Mouse (Mus musculus) limb, embryonic 10.5 days (tissue): Measurements from ENCODE around the gene Bod1l. TPM values are rescaled to one million over a fixed set of nuclear protein-coding genes. Genes with fewer than 3 reads are reported as not detected.

Experiments
- DNase-seq: peaks from one replicate; pipeline ENCODE4 v3.0.0-alpha.2; 2017; ENCODE audit warnings: low spot score
- H3K27ac ChIP-seq: fragments of 300-500 bp; sonication (generic); 2 replicates; pipeline ENCODE4 v1.5.1; 2016; ENCODE audit warnings: mild to moderate bottlenecking
- H3K27me3 ChIP-seq: fragments of 300-500 bp; sonication (generic); 2 replicates; pipeline ENCODE4 v1.6.1; 2016; ENCODE audit warnings: low read depth, mild to moderate bottlenecking; ENCODE audit not compliant: poor library complexity, severe bottlenecking
- H3K36me3 ChIP-seq: fragments of 300-500 bp; sonication (generic); 2 replicates; pipeline ENCODE4 v1.6.1; 2016; ENCODE audit warnings: mild to moderate bottlenecking, moderate library complexity
- H3K4me1 ChIP-seq: fragments of 300-500 bp; sonication (generic); 2 replicates; pipeline ENCODE4 v1.6.1; 2016
- H3K4me3 ChIP-seq: fragments of 300-500 bp; sonication (generic); 2 replicates; pipeline ENCODE4 v1.5.1; 2016; ENCODE audit warnings: mild to moderate bottlenecking, moderate library complexity
- H3K9me3 ChIP-seq: fragments of 300-500 bp; sonication (generic); replicated peaks from 2 replicates; pipeline ENCODE4 v1.6.1; 2016; ENCODE audit warnings: mild to moderate bottlenecking
- WGBS: fragments of 180-500 bp; shearing (Covaris S2); methylation state at CpG from one replicate; pipeline ENCODE4 v1.1.7; 2016; 5-methylcytosine and 5-hydroxymethylcytosine counted together
- polyA plus RNA-seq: library from polyadenylated mRNA; unstranded; fragments of >200 nt; fragmentation: Nextera tagmentation; extraction: Ambion mirVana; gene quantifications from 2 replicates; pipeline ENCODE4 v1.2.1, GENCODE M21; 2016

The Bod1l gene
- polyA plus RNA-seq, 1 experiment from 2014 or later, result 18.5 TPM

- H3K9me3 ChIP-seq, result no peaks in the 10 kb centered on the region
- no peaks in the 10 kb centered on the region for H3K4me1 ChIP-seq
- 90% methylated on average over 5 of the region's 5 CpGs for WGBS
- no peak overlapping the region for H3K4me3 ChIP-seq
- peaks cover 30% of the 10 kb centered on the region for H3K36me3 ChIP-seq
- no peak overlapping the region for H3K27ac ChIP-seq
- DNase-seq, result no peak
- H3K27me3 ChIP-seq, result no peaks in the 10 kb centered on the region
Measured at GRCm38 (mm10) chr5:41781890-41782289, 62.2 kb downstream of the Bod1l start.

DNA sequence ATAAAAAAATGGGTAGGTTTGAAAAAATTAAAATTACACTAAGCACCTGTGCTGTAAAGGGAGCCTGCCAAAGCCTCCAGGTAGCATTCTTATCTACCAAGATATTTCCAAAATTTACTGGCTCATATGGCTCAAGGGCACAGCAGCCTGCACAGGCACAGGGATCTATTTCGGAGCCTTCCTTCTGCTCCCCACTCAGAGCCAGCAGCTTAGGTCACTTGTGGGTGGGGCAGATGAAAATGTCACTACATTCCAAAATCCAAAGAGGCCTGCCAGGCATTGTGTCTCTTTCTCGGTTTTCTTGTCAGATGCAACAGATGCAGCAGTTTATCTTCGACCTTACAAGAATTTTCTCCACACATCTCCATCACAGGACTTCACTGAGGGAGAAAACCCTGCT, 64.1 kb downstream of the Bod1l start:
- Histone ChIP-seq H3K9me3 (no peaks in the 10 kb centered on the region), H3K27ac (no peak overlapping the region), H3K36me3 (peaks cover 11% of the 10 kb centered on the region), H3K4me1 (peaks cover 4% of the 10 kb centered on the region; the same call in 1 of the 2 replicates), H3K4me3 (no peak overlapping the region), H3K27me3 (no peaks in the 10 kb centered on the region)
- 79% methylated on average over 3 of the region's 3 CpGs for WGBS
- no peak for DNase-seq

DNA sequence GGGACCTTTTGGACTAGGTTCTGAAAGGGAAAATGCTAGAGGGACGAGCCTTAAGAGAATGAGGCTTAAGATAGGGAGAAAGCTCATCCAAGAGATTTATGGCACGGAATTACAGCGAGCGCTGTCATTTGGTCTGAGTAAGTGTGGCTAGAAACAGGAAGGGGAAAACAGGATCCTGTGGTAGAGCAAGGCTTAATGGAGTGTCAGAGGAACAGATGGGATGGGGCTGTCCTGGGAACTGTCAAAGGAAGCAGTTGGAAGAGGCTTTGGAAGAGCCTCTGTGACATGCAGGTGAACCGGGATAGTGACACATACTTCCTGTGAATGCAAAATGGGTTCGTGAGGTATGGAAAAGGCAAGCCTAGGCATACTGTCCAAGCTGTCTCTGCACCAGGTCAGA, 68.4 kb downstream of the Bod1l start:
- Histone ChIP-seq H3K4me1 (peaks cover 4% of the 10 kb centered on the region; the same call in 1 of the 2 replicates), H3K4me3 (no peak overlapping the region), H3K27me3 (no peaks in the 10 kb centered on the region; the same call in 1 of the 2 replicates), H3K27ac (no peak overlapping the region), H3K36me3 (no peaks in the 10 kb centered on the region), H3K9me3 (no peaks in the 10 kb centered on the region)
- 28% methylated on average over 6 of the region's 6 CpGs for WGBS
- no peak for DNase-seq

GRCm38 (mm10) chr5:41775273-41775672, 68.8 kb downstream of the Bod1l start:
- no peaks in the 10 kb centered on the region for H3K9me3 ChIP-seq
- H3K4me1 ChIP-seq, result peaks cover 4% of the 10 kb centered on the region; the same call in 1 of the 2 replicates
- H3K36me3 ChIP-seq, result no peaks in the 10 kb centered on the region
- peaks cover 1% of the 10 kb centered on the region; the same call in 1 of the 2 replicates for H3K27me3 ChIP-seq
- WGBS, result 72% methylated on average over 3 of the region's 3 CpGs
- no peak overlapping the region for H3K4me3 ChIP-seq
- no peak overlapping the region for H3K27ac ChIP-seq
- no peak for DNase-seq

DNA sequence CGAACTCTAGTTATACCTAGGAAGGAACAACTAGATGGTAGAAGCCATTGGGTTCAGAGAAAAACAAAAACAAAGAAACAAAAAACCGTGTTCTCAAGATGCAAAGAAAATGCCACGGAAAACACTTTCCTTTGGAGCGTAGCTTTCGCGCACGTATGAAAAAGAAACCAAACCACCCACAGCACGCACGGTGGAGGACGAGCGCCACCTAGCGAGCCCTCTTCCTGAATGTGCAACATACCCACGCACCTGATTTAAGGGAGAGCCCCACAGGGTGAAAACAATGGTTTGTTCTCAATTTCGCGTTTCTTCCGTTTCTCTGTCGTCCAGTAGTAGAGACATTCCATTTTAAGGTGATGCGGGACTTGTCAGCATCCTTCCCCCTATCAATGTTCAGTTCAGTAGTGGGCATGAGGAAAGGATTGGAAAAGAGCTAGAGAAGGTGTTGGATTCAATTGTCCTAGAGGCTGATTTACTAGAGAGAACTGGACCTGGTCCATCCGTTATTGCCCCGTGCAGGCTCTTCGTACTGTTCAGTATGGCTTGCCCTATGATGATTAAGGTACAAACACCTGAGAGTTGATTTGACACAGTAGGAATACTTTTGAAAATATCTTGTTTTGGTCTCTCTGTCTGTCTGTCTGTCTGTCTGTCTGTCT, 75.6 kb downstream of the Bod1l start:
- H3K4me3 ChIP-seq, result peak overlapping the region; percentile 31

GRCm38 (mm10) chr5:41767296-41768200, 76.6 kb downstream of the Bod1l start:
- H3K27me3 ChIP-seq, result peaks cover 77% of the 10 kb centered on the region
- DNase-seq, result peak; percentile 57
- peaks cover 35% of the 10 kb centered on the region for H3K4me1 ChIP-seq
- H3K9me3 ChIP-seq, result no peaks in the 10 kb centered on the region
- H3K36me3 ChIP-seq, result no peaks in the 10 kb centered on the region
- H3K27ac ChIP-seq, result no peak overlapping the region
- H3K4me3 ChIP-seq, result peak overlapping the region; percentile 31
- WGBS, result 1% methylated on average over 33 of the region's 33 CpGs

More for the DNA sequence above, 75.6 kb downstream of the Bod1l start:
- WGBS, result 6% methylated on average over 21 of the region's 21 CpGs
- Histone ChIP-seq H3K27ac (no peak overlapping the region), H3K27me3 (peaks cover 68% of the 10 kb centered on the region), H3K4me1 (peaks cover 25% of the 10 kb centered on the region), H3K9me3 (no peaks in the 10 kb centered on the region), H3K36me3 (no peaks in the 10 kb centered on the region)
- peak; percentile 95 for DNase-seq

DNA sequence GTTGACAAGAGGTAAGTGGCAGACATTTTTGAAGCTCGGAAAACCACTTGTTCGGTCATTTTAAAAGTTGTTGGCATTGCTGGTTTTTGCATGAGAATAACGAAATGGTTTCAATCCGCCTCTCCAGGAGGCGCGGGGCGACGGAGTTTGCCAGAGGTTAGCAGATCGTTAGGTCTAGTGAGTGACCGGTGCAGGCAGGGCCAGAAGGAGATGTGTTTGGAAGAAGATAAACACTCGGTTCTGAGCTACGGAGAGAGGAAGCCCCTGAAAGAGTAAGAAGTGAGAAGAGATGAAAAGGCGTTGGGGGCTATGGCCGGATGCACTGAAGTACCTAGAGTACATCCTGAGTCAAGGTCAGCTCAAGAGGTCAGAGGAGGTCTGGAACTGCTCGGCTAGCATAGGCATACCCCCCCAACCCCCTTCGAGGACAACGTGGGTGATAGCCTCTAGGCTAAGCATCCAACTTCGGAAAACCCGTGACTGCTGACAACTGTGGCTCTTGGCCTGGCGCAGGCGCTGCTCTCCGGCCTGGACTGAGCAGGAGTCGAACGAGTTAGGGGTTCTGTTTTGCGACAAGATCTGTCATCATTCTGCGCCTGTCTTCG, 77.6 kb downstream of the Bod1l start:
- Histone ChIP-seq H3K4me3 (peak overlapping the region; percentile 31; the same call in 1 of the 2 replicates), H3K27me3 (peaks cover 88% of the 10 kb centered on the region), H3K4me1 (peaks cover 40% of the 10 kb centered on the region), H3K9me3 (no peaks in the 10 kb centered on the region), H3K36me3 (no peaks in the 10 kb centered on the region), H3K27ac (no peak overlapping the region)
- under 1% methylated on average over 27 of the region's 27 CpGs for WGBS
- DNase-seq, result peak; percentile 65

- DNase-seq, result peak; percentile 62
- H3K9me3 ChIP-seq, result no peaks in the 10 kb centered on the region
- peaks cover 43% of the 10 kb centered on the region for H3K4me1 ChIP-seq
- WGBS, result 2% methylated on average over 14 of the region's 14 CpGs
- H3K27ac ChIP-seq, result no peak overlapping the region
- H3K27me3 ChIP-seq, result peaks cover 95% of the 10 kb centered on the region
- no peak overlapping the region for H3K4me3 ChIP-seq
- H3K36me3 ChIP-seq, result no peaks in the 10 kb centered on the region
Measured at GRCm38 (mm10) chr5:41765626-41766405, 78.3 kb downstream of the Bod1l start.

DNA sequence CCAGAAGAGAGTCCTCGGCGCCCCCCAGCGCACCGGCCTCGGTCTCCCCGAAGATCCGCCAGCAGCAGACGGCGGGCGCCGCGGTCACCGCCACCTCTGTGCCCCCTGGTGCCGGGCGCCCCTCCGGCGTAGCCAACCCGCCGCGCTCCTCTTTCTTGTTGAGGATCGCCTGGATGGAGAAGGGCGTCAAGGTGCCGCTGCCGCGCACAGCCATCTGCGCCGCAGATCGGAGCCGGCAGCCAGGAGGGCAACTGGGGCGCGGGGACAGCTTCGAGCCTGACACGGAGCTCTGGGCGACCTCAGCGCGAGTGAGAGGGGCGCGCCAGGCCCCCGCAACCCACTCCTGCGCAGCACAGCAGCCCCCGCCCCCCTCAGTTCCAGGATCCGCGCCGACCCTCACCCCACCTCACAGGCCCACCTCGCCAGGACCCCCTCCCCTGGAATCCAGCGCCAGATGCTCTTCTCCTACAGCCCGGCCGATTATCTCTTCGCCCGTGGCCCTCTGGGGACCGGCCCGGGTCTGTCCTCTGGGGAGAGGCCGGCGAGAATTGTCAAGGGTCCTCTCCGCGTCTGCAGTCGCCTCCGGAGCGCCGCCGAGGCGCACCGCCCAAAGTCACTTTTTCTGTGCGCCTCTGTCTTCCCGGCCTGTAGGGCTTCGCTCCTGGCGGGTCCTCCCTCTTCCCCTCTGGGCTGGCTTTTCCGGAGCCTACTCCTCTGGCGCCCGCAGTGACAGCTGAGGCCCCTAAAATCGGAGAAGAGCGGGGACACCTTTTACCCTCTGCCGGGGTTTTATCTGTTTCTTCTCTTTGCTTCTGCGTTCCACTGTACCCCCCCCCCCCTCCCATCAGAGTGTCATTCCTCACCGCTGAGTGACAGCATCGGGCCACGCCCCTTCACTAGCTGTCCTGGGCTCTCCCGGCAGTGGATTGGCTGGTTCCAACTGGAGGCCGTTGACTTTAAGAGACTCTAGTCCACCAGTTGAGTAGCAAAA, 80.1 kb downstream of the Bod1l start, which contains the start of gene Nkx3-2:
Gene Nkx3-2, minus strand, starts transcription at position 771 of the 991 bp plus-strand sequence.
- no peaks in the 10 kb centered on the region for H3K9me3 ChIP-seq
- peak within 1 kb of the TSS; percentile 53 for H3K4me3 ChIP-seq
- no peaks in the 10 kb centered on the region for H3K36me3 ChIP-seq
- DNase-seq, result peak; percentile 75
- H3K27ac ChIP-seq, result peak within 1 kb of the TSS; percentile 25; the same call in 1 of the 2 replicates
- peaks cover 43% of the 10 kb centered on the region for H3K4me1 ChIP-seq
- peaks cover 99% of the 10 kb centered on the region for H3K27me3 ChIP-seq
- under 1% methylated on average over 77 of the region's 79 CpGs for WGBS

DNA sequence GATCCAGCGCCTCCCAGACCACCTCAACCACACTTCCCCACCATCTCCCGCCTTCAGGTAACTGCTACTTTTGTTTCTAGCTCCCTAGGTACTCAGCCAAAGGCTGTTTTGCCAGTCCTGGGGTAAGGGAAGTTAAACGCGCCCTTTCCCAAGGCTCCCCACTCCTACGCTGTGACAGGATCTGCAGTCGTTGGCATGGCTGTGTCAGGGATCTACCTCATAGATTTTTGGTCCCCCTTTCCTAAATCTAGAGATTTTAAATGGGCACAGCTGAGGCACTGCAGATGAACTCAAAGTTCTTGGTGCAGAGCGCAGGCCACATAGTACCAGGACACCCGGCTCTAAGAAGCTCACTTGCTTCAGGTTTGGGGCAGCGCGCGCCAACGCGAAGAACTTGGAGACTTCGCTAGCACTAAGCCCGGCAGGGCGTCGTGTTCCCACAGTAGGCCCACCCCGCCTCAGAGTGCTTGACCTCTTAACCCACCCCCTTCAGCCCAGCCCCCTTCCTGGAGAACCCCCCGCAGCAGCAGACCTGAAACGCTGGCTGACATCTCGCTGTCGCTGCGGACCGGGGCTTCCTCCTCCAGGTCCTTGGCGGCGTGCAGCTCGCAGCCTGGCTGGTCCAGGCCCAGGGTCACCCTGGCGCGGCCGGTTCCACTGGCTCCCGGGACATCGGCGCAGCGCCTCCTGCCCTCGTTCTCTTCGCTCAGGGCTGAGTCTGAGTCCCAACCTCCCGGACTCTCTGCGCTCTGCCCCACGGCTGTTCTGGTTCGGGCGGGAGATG, 81.0 kb downstream of the Bod1l start:
- no peak for DNase-seq
- H3K36me3 ChIP-seq, result no peaks in the 10 kb centered on the region
- no peaks in the 10 kb centered on the region for H3K9me3 ChIP-seq
- peak overlapping the region; percentile 53 for H3K4me3 ChIP-seq
- H3K27ac ChIP-seq, result peak overlapping the region; percentile 25; the same call in 1 of the 2 replicates
- WGBS, result under 1% methylated on average over 41 of the region's 41 CpGs
- peaks cover 43% of the 10 kb centered on the region for H3K4me1 ChIP-seq
- H3K27me3 ChIP-seq, result peaks cover 100% of the 10 kb centered on the region
